Mouse (Mus musculus) T-helper 1 cell (primary cell): ENCODE results near the gene Snx15.

Experiments
- in situ Hi-C: fragments of 300-600 bp; cut with MboI, MseI; formaldehyde crosslinking; loops from one replicate; pipeline ENCODE4 v1.15.1; 2025; ENCODE audit warnings: high pct_unique_total_duplicates

Snx15 gene

GRCm38 (mm10) chr19:6123330-6123729 lies 4.8 kb downstream of the Snx15 start:
- in situ Hi-C loops = no loop called here

- in situ Hi-C loops = no loop called here
These were observed 6.3 kb downstream of the Snx15 start for GRCm38 (mm10) chr19:6121761-6122160.

GRCm38 (mm10) chr19:6118677-6119185 lies 9.4 kb downstream of the Snx15 start:
- in situ Hi-C loops = loop anchor here (5.0 to 10.0 kb wide), 3 partner anchors 36 to 344 kb away; partner anchors contain the start of genes Cdca5, Gm28374, Scyl1 and Tm7sf2

GRCm38 (mm10) chr19:6117986-6118676 lies 10.0 kb downstream of the Snx15 start, which contains the start of gene Sac3d1:
TSS of gene Sac3d1 (minus strand) at chr19:6118650.
- in situ Hi-C loops = loop anchor here (5.0 to 10.0 kb wide), 3 partner anchors 36 to 343 kb away; partner anchors contain the start of genes Cdca5, Gm28374, Scyl1 and Tm7sf2

GRCm38 (mm10) chr19:6117346-6117985 lies 10.6 kb downstream of the Snx15 start:
- in situ Hi-C loops = loop anchor here (5.0 to 10.0 kb wide), 3 partner anchors 35 to 343 kb away; partner anchors contain the start of genes Cdca5, Gm28374, Scyl1 and Tm7sf2

- in situ Hi-C loops = loop anchor here (5.0 to 10.0 kb wide), 3 partner anchors 34 to 341 kb away; partner anchors contain the start of genes Cdca5, Gm28374, Scyl1 and Tm7sf2
These were observed 11.8 kb downstream of the Snx15 start for GRCm38 (mm10) chr19:6116113-6116850.

GRCm38 (mm10) chr19:6113116-6113515 lies 15.0 kb downstream of the Snx15 start:
- in situ Hi-C loops = loop anchor here (5.0 to 10.0 kb wide), 3 partner anchors 48 to 338 kb away; partner anchors contain the start of genes Scyl1, Tm7sf2 and Znhit2

- in situ Hi-C loops = no loop called here
These were observed 22.5 kb downstream of the Snx15 start, which contains the start of gene Naaladl1 for GRCm38 (mm10) chr19:6105586-6105985. TSS of gene Naaladl1 (plus strand) at chr19:6105782.

GRCm38 (mm10) chr19:6104476-6104875 lies 23.6 kb downstream of the Snx15 start:
- in situ Hi-C loops = no loop called here

- in situ Hi-C loops = no loop called here
These were observed 25.8 kb downstream of the Snx15 start for GRCm38 (mm10) chr19:6102169-6102853.

GRCm38 (mm10) chr19:6101186-6101585 lies 26.9 kb downstream of the Snx15 start:
- in situ Hi-C loops = no loop called here

GRCm38 (mm10) chr19:6097847-6098246 lies 30.3 kb downstream of the Snx15 start:
- in situ Hi-C loops = no loop called here

GRCm38 (mm10) chr19:6094119-6094518 lies 34.0 kb downstream of the Snx15 start, which contains the start of gene AC131692.1:
TSS of gene AC131692.1 (plus strand) at chr19:6094419.
- in situ Hi-C loops = no loop called here

- in situ Hi-C loops = no loop called here
These were observed 39.3 kb downstream of the Snx15 start for GRCm38 (mm10) chr19:6088841-6089240.

GRCm38 (mm10) chr19:6085417-6085879 lies 42.7 kb downstream of the Snx15 start:
- in situ Hi-C loops = no loop called here

GRCm38 (mm10) chr19:6084478-6085248 lies 43.4 kb downstream of the Snx15 start, which contains the start of the genes Zfpl1 and Cdca5:
TSS of gene Zfpl1 (minus strand) at chr19:6084956.
TSS of gene Cdca5 (plus strand) at chr19:6084983.
- in situ Hi-C loops = loop anchor here (5.0 kb wide), 2 partner anchors 33 to 37 kb away; partner anchors contain the start of genes Sac3d1 and Syvn1

- in situ Hi-C loops = loop anchor here (5.0 kb wide), 2 partner anchors 35 kb away; partner anchors contain the start of genes Sac3d1 and Syvn1
These were observed 45.9 kb downstream of the Snx15 start, which contains the start of gene Gm28374 for GRCm38 (mm10) chr19:6082156-6082555. TSS of gene Gm28374 (minus strand) at chr19:6082256.

GRCm38 (mm10) chr19:6079983-6080480 lies 48.1 kb downstream of the Snx15 start, which contains the start of gene Tmem262:
TSS of gene Tmem262 (plus strand) at chr19:6080033.
- in situ Hi-C loops = loop anchor here (5.0 kb wide), 2 partner anchors 33 to 37 kb away; partner anchors contain the start of genes Sac3d1 and Syvn1
